Mouse (Mus musculus): Measurements from ENCODE around the gene Cops2.

Gene Cops2

GRCm38 (mm10) chr2:125827898-125828297 lies 31.0 kb downstream of the Cops2 start:
- in situ Hi-C loops (cut with MboI; ENCODE audit: low sequenced_read_pairs) = no loop called here

- in situ Hi-C loops (cut with MboI; ENCODE audit: low sequenced_read_pairs) = no loop called here
These were observed 32.7 kb downstream of the Cops2 start for GRCm38 (mm10) chr2:125826201-125826600.

- in situ Hi-C loops (cut with MboI; ENCODE audit: low sequenced_read_pairs) = no loop called here
These were observed 38.5 kb downstream of the Cops2 start for GRCm38 (mm10) chr2:125820397-125820796.

GRCm38 (mm10) chr2:125813972-125814595 lies 44.9 kb downstream of the Cops2 start:
- in situ Hi-C loops (cut with MboI; ENCODE audit: low sequenced_read_pairs) = no loop called here

- in situ Hi-C loops (cut with MboI; ENCODE audit: low sequenced_read_pairs) = no loop called here
These were observed 47.6 kb downstream of the Cops2 start for GRCm38 (mm10) chr2:125811332-125811731.

- in situ Hi-C loops (cut with MboI; ENCODE audit: low sequenced_read_pairs) = no loop called here
These were observed 49.4 kb downstream of the Cops2 start for GRCm38 (mm10) chr2:125809551-125809950.

GRCm38 (mm10) chr2:125805826-125806225 lies 53.1 kb downstream of the Cops2 start:
- in situ Hi-C loops (cut with MboI; ENCODE audit: low sequenced_read_pairs) = no loop called here

- in situ Hi-C loops (cut with MboI; ENCODE audit: low sequenced_read_pairs) = no loop called here
These were observed 57.0 kb downstream of the Cops2 start for GRCm38 (mm10) chr2:125801947-125802346.

GRCm38 (mm10) chr2:125801038-125801437 lies 57.9 kb downstream of the Cops2 start:
- in situ Hi-C loops (cut with MboI; ENCODE audit: low sequenced_read_pairs) = no loop called here

- in situ Hi-C loops (cut with MboI; ENCODE audit: low sequenced_read_pairs) = no loop called here
These were observed 58.5 kb downstream of the Cops2 start for GRCm38 (mm10) chr2:125800428-125800827.

- in situ Hi-C loops (cut with MboI; ENCODE audit: low sequenced_read_pairs) = no loop called here
These were observed 61.1 kb downstream of the Cops2 start for GRCm38 (mm10) chr2:125797872-125798271.

GRCm38 (mm10) chr2:125795118-125795517 lies 63.8 kb downstream of the Cops2 start:
- in situ Hi-C loops (cut with MboI; ENCODE audit: low sequenced_read_pairs) = no loop called here

- in situ Hi-C loops (cut with MboI; ENCODE audit: low sequenced_read_pairs) = no loop called here
These were observed 64.8 kb downstream of the Cops2 start for GRCm38 (mm10) chr2:125794166-125794565.

GRCm38 (mm10) chr2:125792879-125793261 lies 66.1 kb downstream of the Cops2 start:
- in situ Hi-C loops (cut with MboI; ENCODE audit: low sequenced_read_pairs) = no loop called here

- in situ Hi-C loops (cut with MboI; ENCODE audit: low sequenced_read_pairs) = no loop called here
These were observed 66.6 kb downstream of the Cops2 start for GRCm38 (mm10) chr2:125792144-125792878.

- in situ Hi-C loops (cut with MboI; ENCODE audit: low sequenced_read_pairs) = no loop called here
These were observed 67.5 kb downstream of the Cops2 start for GRCm38 (mm10) chr2:125791485-125791885.

- in situ Hi-C loops (cut with MboI; ENCODE audit: low sequenced_read_pairs) = no loop called here
These were observed 68.7 kb downstream of the Cops2 start for GRCm38 (mm10) chr2:125790242-125790641.

- in situ Hi-C loops (cut with MboI; ENCODE audit: low sequenced_read_pairs) = no loop called here
These were observed 69.7 kb downstream of the Cops2 start for GRCm38 (mm10) chr2:125789265-125789664.

GRCm38 (mm10) chr2:125788785-125789184 lies 70.2 kb downstream of the Cops2 start:
- in situ Hi-C loops (cut with MboI; ENCODE audit: low sequenced_read_pairs) = no loop called here

- in situ Hi-C loops (cut with MboI; ENCODE audit: low sequenced_read_pairs) = no loop called here
These were observed 70.6 kb downstream of the Cops2 start for GRCm38 (mm10) chr2:125788351-125788750.

- in situ Hi-C loops (cut with MboI; ENCODE audit: low sequenced_read_pairs) = no loop called here
These were observed 73.9 kb downstream of the Cops2 start for GRCm38 (mm10) chr2:125785021-125785420.

- in situ Hi-C loops (cut with MboI; ENCODE audit: low sequenced_read_pairs) = no loop called here
These were observed 74.5 kb downstream of the Cops2 start for GRCm38 (mm10) chr2:125784392-125784791.

Data from CH12F3 (cell line).